Mouse (Mus musculus) lung, postnatal 0 days (tissue): ENCODE measurements around the gene Fnbp1. TPM values are rescaled to one million over a fixed set of nuclear protein-coding genes. Genes with fewer than 3 reads are reported as not detected.

Experiments
- ATAC-seq: fragments of 200-750 bp; cut with Nextera tagmentation; 2 replicates; pipeline ENCODE4 v1.8.0; 2017; ENCODE audit warnings: moderate library complexity
- DNase-seq: peaks from one replicate; pipeline ENCODE4 v3.0.0-alpha.2; 2016; ENCODE audit warnings: low spot score
- H3K27ac ChIP-seq: fragments of 300-500 bp; sonication (generic); 2 replicates; pipeline ENCODE4 v1.5.1; 2014; ENCODE audit warnings: antibody characterized with exemption, mild to moderate bottlenecking, low read length, mixed read lengths
- H3K27me3 ChIP-seq: fragments of 300-500 bp; sonication (generic); replicated peaks from 2 replicates; pipeline ENCODE4 v1.6.1; 2014; ENCODE audit warnings: low read length, mixed read lengths; ENCODE audit not compliant: insufficient read depth
- H3K36me3 ChIP-seq: fragments of 300-500 bp; sonication (generic); 2 replicates; pipeline ENCODE4 v1.6.1; 2014; ENCODE audit warnings: low read length, mixed read lengths; ENCODE audit not compliant: insufficient read depth
- H3K4me1 ChIP-seq: fragments of 300-500 bp; sonication (generic); 2 replicates; pipeline ENCODE4 v1.6.1; 2014; ENCODE audit warnings: antibody characterized with exemption, low read depth, low read length, mixed read lengths; ENCODE audit not compliant: insufficient read depth
- H3K4me2 ChIP-seq: fragments of 300-500 bp; sonication (generic); replicated peaks from 2 replicates; pipeline ENCODE4 v1.6.1; 2014; ENCODE audit warnings: low read depth, mild to moderate bottlenecking, low read length, moderate library complexity, mixed read lengths
- H3K4me3 ChIP-seq: fragments of 300-500 bp; sonication (generic); 2 replicates; pipeline ENCODE4 v1.5.1; 2014; ENCODE audit warnings: low read depth, low read length
- H3K9ac ChIP-seq: fragments of 300-500 bp; sonication (generic); replicated peaks from 2 replicates; pipeline ENCODE4 v1.6.1; 2014; ENCODE audit warnings: low read depth, mild to moderate bottlenecking
- H3K9me3 ChIP-seq: fragments of 300-500 bp; sonication (generic); 2 replicates; pipeline ENCODE4 v1.6.1; 2016; ENCODE audit warnings: low read length, mixed read lengths
- CTCF ChIP-seq: IDR thresholded peaks from 2 replicates; pipeline ENCODE4 v1.5.1; 2016; ENCODE audit warnings: antibody characterized with exemption, mild to moderate bottlenecking
- EP300 ChIP-seq: IDR thresholded peaks from 2 replicates; pipeline ENCODE4 v1.6.1; 2016; ENCODE audit warnings: antibody characterized with exemption, mild to moderate bottlenecking, control low read depth
- WGBS: fragments of 180-500 bp; shearing (Covaris S2); extraction: QIAGEN DNeasy Blood & Tissue Kit; methylation state at CpG from one replicate; pipeline ENCODE4 v1.1.7; 2014; 5-methylcytosine and 5-hydroxymethylcytosine counted together
- polyA plus RNA-seq: library from polyadenylated mRNA; unstranded; fragments of >200 nt; fragmentation: Nextera tagmentation; extraction: Ambion mirVana; gene quantifications from 2 replicates; pipeline ENCODE4 v1.2.1, GENCODE M21; 2015

Fnbp1 gene
- polyA plus RNA-seq, 1 experiment from 2014 or later: 7.2 TPM

DNA sequence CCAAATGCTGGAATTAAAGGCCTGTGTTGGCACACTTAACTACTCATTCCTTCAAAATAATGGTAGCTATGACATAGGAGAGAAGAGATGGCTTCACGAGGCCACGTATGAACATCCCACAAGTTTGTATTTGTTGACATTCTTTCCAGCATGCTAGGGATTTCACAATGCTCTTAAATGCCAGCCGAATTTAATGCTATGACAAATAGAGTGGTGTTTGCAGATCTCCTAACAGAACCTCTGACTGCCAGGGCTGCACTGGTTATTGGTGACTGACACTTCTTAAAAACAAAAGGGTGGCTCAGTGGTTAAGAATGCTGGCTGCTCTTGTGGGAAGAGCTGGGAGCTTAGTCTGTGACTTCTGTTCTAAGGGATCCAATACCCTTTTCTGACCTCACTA, 48.9 kb downstream of the Fnbp1 start:
- no peak overlapping the region for H3K9ac ChIP-seq
- WGBS: 60% methylated on average over 3 of the region's 3 CpGs
- peak; percentile 16 for DNase-seq
- no peak overlapping the region for H3K27ac ChIP-seq
- no peaks in the 10 kb centered on the region for H3K4me1 ChIP-seq
- no peak overlapping the region for H3K4me3 ChIP-seq
- no peak for TF ChIP-seq EP300
- no peak for TF ChIP-seq CTCF
- no peak for ATAC-seq
- no peaks in the 10 kb centered on the region for H3K27me3 ChIP-seq
- H3K9me3 ChIP-seq: no peaks in the 10 kb centered on the region
- no peak overlapping the region for H3K4me2 ChIP-seq
- 0 out of 2 replicates have a peak, but pooled peaks cover 4% of the 10 kb centered on the region for H3K36me3 ChIP-seq

GRCm38 (mm10) chr2:31091182-31091581, 50.6 kb downstream of the Fnbp1 start:
- no peak overlapping the region for H3K4me2 ChIP-seq
- no peaks in the 10 kb centered on the region for H3K9me3 ChIP-seq
- 0 out of 2 replicates have a peak, but pooled peaks cover 4% of the 10 kb centered on the region for H3K36me3 ChIP-seq
- H3K9ac ChIP-seq: no peak overlapping the region
- TF ChIP-seq CTCF (no peak), EP300 (no peak)
- WGBS: 59% methylated on average over 3 of the region's 3 CpGs
- no peak overlapping the region for H3K27ac ChIP-seq
- ATAC-seq (no peak), DNase-seq (no peak)
- peaks cover 6% of the 10 kb centered on the region; the same call in 1 of the 2 replicates for H3K4me1 ChIP-seq
- H3K27me3 ChIP-seq: no peaks in the 10 kb centered on the region
- H3K4me3 ChIP-seq: no peak overlapping the region

DNA sequence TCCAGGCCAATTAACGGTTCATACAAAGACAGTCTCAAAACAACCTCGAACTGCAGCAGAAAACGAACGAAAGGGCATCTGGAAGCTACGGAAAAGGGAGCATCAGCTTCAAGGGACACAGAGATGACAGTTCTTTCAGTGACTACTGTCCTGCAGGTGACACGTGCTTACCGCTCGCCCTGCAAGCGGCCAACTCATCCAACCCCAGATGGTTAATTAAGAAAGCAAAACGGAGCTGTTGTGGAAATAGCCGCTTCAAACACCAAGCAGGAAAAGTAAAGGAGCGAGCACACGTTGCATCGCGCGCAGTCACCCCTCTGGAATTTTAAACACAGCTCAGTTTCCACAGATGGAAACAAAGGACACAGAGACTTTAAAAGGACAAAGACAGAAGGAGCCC, 52.2 kb downstream of the Fnbp1 start:
- Histone ChIP-seq H3K9ac (no peak overlapping the region), H3K27me3 (no peaks in the 10 kb centered on the region), H3K27ac (no peak overlapping the region), H3K4me1 (peaks cover 6% of the 10 kb centered on the region; the same call in 1 of the 2 replicates), H3K4me2 (no peak overlapping the region), H3K9me3 (no peaks in the 10 kb centered on the region), H3K36me3 (no peaks in the 10 kb centered on the region), H3K4me3 (no peak overlapping the region)
- WGBS: 84% methylated on average over 16 of the region's 16 CpGs
- TF ChIP-seq EP300 (no peak), CTCF (no peak)
- no peak for DNase-seq
- no peak for ATAC-seq

DNA sequence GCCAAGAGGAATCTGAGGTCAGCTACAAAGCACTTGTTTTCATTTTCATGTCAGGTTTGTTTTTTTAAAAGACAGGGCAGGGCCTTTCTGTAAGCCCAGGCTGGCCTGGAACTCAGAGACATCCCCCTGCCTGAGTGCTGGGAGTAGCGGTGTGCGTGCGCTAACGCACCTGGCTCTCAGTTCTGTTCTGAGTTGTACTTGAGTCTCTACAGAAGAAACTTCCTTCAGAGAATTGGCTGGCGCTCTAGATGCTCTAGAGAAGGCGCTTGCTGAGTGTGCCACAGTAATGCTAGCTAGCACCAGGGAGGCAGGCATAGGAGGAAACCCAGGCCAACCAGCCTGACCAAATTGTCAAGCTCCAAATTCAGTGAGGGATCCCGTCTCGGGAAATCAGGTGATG, 52.9 kb downstream of the Fnbp1 start:
- H3K9ac ChIP-seq: no peak overlapping the region
- H3K36me3 ChIP-seq: peaks cover 6% of the 10 kb centered on the region; the same call in 1 of the 2 replicates
- H3K4me2 ChIP-seq: no peak overlapping the region
- H3K27me3 ChIP-seq: no peaks in the 10 kb centered on the region
- DNase-seq (peak; percentile 11), ATAC-seq (no peak)
- 75% methylated on average over 8 of the region's 8 CpGs for WGBS
- no peak for TF ChIP-seq CTCF
- no peak for TF ChIP-seq EP300
- H3K4me1 ChIP-seq: peaks cover 6% of the 10 kb centered on the region; the same call in 1 of the 2 replicates
- peak overlapping the region; percentile 8; the same call in 1 of the 2 replicates for H3K27ac ChIP-seq
- H3K9me3 ChIP-seq: no peaks in the 10 kb centered on the region
- no peak overlapping the region for H3K4me3 ChIP-seq

DNA sequence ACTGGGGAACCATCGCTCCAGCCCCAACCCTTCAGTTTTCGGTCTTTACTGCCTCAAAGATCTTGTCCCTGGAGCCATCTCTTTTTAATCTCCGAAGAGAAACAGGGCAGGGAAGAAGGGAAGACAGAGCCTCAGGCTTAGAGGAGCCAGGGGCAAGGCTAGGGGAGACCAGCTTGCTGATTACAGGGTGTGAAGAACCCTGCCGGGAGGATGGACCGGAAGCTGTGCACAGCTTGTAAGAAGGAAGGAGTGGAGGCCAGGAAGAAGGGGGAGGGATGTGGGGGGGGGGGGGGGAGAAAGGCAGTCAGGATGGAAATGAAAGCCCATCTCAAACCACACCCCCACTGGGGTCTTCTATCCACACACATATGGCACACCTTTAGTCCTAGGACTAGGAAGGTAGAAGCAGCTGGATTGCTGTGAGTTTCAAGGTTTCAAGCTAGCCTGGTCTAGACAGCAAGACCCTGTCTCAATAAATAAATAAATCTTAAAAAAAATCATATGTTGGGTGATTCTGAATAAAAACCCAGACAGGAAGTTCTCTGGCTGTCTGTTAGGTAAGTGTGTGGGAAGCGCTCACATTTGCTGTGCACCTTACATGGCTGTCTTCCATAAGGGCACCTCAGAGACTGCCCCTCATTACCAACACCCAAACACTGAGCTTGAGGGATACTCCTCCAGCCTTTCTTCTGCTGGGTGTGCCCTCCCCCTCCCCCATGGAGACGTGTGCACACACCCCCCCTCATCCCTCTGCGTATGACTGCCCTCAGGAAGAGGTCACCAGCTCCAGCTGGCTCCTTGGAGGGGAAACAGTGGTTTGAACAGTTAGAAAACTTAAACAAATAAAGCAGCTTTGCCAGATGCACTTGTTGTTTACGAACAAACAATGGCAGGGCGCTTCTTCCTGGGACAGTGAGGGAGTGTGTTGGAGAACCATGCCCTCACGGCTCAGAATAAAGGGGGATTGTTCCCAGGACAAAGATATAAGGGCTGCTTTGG, 53.8 kb downstream of the Fnbp1 start:
- 23% methylated on average over 11 of the region's 11 CpGs for WGBS
- H3K9me3 ChIP-seq: no peaks in the 10 kb centered on the region
- no peak overlapping the region for H3K4me2 ChIP-seq
- no peaks in the 10 kb centered on the region for H3K27me3 ChIP-seq
- peaks cover 8% of the 10 kb centered on the region; the same call in 1 of the 2 replicates for H3K36me3 ChIP-seq
- ATAC-seq (peak; percentile 82), DNase-seq (peak; percentile 61)
- peak overlapping the region; percentile 40 for H3K27ac ChIP-seq
- H3K4me1 ChIP-seq: peaks cover 6% of the 10 kb centered on the region; the same call in 1 of the 2 replicates
- TF ChIP-seq EP300: no peak
- TF ChIP-seq CTCF: no peak
- no peak overlapping the region for H3K4me3 ChIP-seq
- H3K9ac ChIP-seq: no peak overlapping the region

- H3K27ac ChIP-seq: peak overlapping the region; percentile 40; the same call in 1 of the 2 replicates
- H3K4me2 ChIP-seq: no peak overlapping the region
- WGBS: 20% methylated on average over 5 of the region's 5 CpGs
- H3K27me3 ChIP-seq: no peaks in the 10 kb centered on the region
- peaks cover 8% of the 10 kb centered on the region; the same call in 1 of the 2 replicates for H3K36me3 ChIP-seq
- H3K9ac ChIP-seq: no peak overlapping the region
- TF ChIP-seq EP300: no peak
- H3K4me1 ChIP-seq: peaks cover 6% of the 10 kb centered on the region; the same call in 1 of the 2 replicates
- H3K9me3 ChIP-seq: no peaks in the 10 kb centered on the region
- no peak overlapping the region for H3K4me3 ChIP-seq
- DNase-seq (peak; percentile 26), ATAC-seq (no peak)
Observed at GRCm38 (mm10) chr2:31087085-31087484, 54.7 kb downstream of the Fnbp1 start.
